Mouse (Mus musculus): ENCODE data around the gene Ubxn4.
"Not testable (repeated sequence)": the region's sequence is repeated elsewhere in the genome, so short reads cannot be mapped to it uniquely, and the experiment has no call there.

Ubxn4 gene

DNA sequence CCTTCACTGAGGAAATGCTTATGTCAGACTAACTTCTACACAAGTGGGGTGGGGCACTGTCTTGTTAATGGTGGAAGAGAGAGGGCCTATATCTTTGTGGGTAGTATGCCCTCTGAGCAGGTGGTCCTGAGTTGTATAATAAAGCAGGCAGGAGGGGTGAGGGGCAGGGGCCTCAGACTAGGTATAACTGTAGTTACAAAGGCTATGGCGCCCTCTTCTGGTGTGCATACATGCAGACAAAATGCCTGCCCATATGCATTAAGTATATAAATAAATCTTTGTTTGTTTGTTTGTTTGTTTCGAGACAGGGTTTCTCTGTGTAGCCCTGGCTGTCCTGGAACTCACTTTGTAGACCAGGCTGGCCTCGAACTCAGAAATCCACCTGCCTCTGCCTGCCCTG, 65.3 kb downstream of the Ubxn4 start:
- DNase-seq (ENCODE audit: extremely low read depth, low read depth) = no peak

DNA sequence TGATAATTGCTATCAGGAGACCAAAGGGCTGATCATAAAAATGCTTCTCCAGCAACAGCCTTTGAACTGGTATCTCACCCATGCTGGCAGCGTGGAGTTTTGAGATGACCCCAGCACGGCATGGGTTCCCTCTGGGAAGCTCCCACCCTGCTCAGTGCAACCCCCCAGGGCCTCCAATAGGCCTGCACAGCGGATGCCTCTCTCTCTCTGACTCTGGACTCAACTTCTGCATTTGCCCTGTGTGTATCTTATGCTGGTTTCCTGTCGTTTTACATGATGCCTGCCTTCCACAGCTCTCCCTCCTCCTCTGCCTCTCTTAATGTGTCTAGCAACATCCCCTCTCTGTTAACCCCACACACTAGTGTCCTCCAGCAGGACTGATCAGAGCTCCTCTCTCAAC, 70.9 kb downstream of the Ubxn4 start:
- DNase-seq (ENCODE audit: extremely low read depth, low read depth) = peak; percentile 56

DNA sequence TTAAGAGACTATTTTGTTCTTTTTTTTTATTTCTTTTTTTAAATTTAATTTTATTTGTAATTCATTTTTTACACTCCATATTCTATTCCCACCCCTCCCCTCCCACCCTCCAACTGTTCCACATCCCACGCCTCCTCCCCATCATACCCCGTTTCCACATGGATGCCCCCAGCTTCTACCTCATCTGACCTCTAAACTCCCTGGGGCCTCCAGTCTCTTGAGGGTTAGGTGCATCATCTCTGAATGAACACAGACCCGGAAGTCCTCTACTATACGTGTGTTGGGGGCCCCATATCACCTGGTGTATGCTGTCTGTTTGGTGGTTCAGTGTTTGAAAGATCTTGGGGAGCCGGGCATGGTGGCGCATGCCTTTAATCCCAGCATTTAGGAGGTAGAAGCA, 75.5 kb downstream of the Ubxn4 start:
- DNase-seq (ENCODE audit: extremely low read depth, low read depth) = not testable (repeated sequence)

DNA sequence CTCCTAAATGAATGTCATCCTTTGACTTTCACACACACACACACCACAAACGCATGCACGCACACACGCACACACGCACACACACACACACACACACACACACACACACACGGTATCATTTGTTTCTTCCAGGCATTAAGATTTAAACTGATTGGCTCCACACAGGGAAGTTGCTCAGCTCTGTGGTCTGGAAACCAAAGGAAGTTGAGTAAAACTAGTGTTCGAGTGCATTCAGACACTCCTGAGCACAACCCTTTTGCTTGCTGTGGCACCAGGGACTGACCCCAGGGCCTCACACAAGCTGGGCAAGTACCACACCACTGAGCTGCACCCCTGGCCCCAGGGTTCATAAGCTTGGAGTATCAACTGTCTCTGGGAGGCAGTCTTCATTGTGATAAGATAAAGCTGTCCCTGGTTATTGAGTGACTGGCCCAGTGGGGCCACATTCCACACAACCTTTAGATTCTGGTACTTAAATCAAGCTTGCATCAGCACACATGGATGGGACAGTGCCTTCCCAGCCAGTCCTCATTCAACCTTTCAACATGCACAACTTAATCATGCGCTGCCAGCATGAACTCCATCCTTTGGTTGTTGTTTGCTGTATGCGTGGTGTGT, 79.4 kb downstream of the Ubxn4 start:
- no peak for DNase-seq (ENCODE audit: extremely low read depth, low read depth)

DNA sequence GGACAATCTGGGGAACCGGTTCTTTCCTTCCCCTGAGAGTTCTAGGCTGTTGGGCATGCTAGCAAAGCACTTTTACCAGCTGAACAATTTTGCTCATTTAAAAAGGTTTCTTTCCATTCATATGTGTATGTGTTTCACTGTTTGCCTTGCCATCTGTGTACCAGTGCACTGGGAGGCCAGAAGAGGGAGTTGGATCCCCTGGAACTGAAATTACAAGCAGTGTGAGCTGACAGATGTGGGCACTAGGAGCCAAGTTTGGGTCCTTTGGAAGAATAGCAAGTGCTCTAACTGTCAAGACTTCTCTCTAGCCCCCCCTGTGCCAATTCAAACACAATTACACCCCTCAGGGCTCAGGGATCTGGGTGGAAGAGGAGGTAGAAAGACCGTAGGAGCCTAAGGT, 81.0 kb downstream of the Ubxn4 start:
- DNase-seq (ENCODE audit: extremely low read depth, low read depth) = no peak

DNA sequence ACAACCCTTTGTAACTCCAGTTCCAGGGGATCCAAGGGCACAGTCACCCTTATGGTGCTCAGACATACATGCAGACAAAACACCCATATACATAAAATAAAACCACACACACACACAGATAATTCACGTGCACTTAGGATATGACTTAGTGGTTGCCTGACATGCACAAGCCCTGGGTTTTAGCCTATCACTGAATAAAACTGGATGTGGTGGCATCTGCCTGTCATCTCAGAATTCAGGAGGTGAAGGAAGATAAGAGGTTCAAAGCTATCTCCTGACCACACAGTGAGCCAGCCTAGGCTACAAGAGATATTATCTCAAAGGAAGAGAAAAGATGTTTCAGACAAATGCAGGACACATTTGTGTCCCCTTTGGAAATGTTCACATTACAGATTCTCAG, 83.4 kb downstream of the Ubxn4 start:
- DNase-seq (ENCODE audit: extremely low read depth, low read depth) = no peak

DNA sequence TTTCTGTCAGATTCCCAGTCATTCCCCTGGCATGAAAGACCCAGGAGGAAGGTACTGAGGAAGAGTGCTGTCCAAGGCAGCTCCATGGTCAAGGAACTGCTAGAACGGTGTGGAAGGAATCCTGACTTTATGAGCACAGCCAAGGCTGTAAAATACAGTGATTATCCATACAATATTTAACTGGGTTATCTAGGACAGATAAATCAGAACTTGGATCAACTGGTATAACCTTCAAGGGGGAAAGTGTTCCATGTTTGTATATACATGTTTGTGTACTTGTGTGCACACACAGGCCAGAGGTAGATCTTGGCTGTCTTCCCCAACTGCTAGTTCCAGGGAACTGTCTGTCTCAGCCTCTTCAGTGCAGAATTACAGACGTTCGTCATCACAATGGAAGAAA, 84.5 kb downstream of the Ubxn4 start, which contains the start of gene Lct:
Gene Lct, minus strand, starts transcription at position 101 of the 400 bp plus-strand sequence.
- DNase-seq (ENCODE audit: extremely low read depth, low read depth) = no peak
